Mouse (Mus musculus) cerebellum, adult 11 months (tissue): Measurements from ENCODE around the gene Mycl.

ENCODE experiments used
- DNase-seq: peaks from one replicate; pipeline ENCODE4 v3.0.0; 2022

Gene Mycl

GRCm38 (mm10) chr4:123021591-123021990 lies 26.1 kb downstream of the Mycl start:
- DNase-seq, result no peak

GRCm38 (mm10) chr4:123022896-123023295 lies 27.4 kb downstream of the Mycl start:
- DNase-seq, result no peak

- no peak for DNase-seq
These were observed 30.0 kb downstream of the Mycl start for GRCm38 (mm10) chr4:123025418-123025817.

- no peak for DNase-seq
These were observed 30.7 kb downstream of the Mycl start for GRCm38 (mm10) chr4:123026161-123026560.

- DNase-seq, result no peak
These were observed 31.1 kb downstream of the Mycl start for GRCm38 (mm10) chr4:123026597-123026996.

- no peak for DNase-seq
These were observed 39.4 kb downstream of the Mycl start for GRCm38 (mm10) chr4:123034841-123035240.

- no peak for DNase-seq
These were observed 40.2 kb downstream of the Mycl start for GRCm38 (mm10) chr4:123035636-123036035.

GRCm38 (mm10) chr4:123036710-123037109 lies 41.3 kb downstream of the Mycl start:
- no peak for DNase-seq

- DNase-seq, result no peak
These were observed 45.7 kb downstream of the Mycl start for GRCm38 (mm10) chr4:123041131-123041530.

GRCm38 (mm10) chr4:123043858-123044257 lies 48.4 kb downstream of the Mycl start:
- no peak for DNase-seq

- DNase-seq, result no peak
These were observed 49.4 kb downstream of the Mycl start for GRCm38 (mm10) chr4:123044842-123045241.

GRCm38 (mm10) chr4:123046300-123046699 lies 50.8 kb downstream of the Mycl start:
- no peak for DNase-seq

GRCm38 (mm10) chr4:123050681-123051211 lies 55.3 kb downstream of the Mycl start:
- peak; percentile 54 for DNase-seq
